In genomic region chr10:76136318-76136717, GRCm38 (mm10) we compare ENCODE assay signal across 32 mouse cellular contexts. TPM values are rescaled to one million over a fixed set of nuclear protein-coding genes. Genes with fewer than 3 reads are reported as not detected.
A peak's percentile ranks its signal among the peaks of the same experiment; 100 is the strongest.
DNase-seq lines count a peak whose midpoint lies in the region; ATAC-seq and TF ChIP-seq lines count a peak whose summit lies in the region.
"Had no signal": no experiment of that assay in that cellular context is flagged by ENCODE, and none has a peak within 500 bp of the region (broad histone marks: within the 10 kb centered on the region; RNA-seq: fewer than 3 reads in every experiment).

No protein-coding gene starts in this region.

- no peak for ATAC-seq in heart, embryonic 12.5 days (ENCODE audit: insufficient number of reproducible peaks, low FRiP score)
- ATAC-seq: CD4-positive, CD25-positive, alpha-beta regulatory T cell, adult 4 months; forebrain, embryonic 14.5 days; forebrain, embryonic 16.5 days; Patski had no signal

- no peak for DNase-seq in layer of hippocampus, adult 2 months (ENCODE audit: low spot score in 2 of 2)
- DNase-seq in layer of hippocampus, adult 9-10 months (ENCODE audit: low spot score) = no peak
- DNase-seq in 3T3-L1 (ENCODE audit: low read depth, low spot score) = peak; percentile 8
- peak; percentile 12 for DNase-seq in CH12.LX (ENCODE audit: extremely low read depth)
- peak; percentile 8 for DNase-seq in R1 (ENCODE audit: low read depth, low spot score)
- no peak for DNase-seq in right cerebral cortex, postnatal 14 days
- no peak for DNase-seq in hindbrain, embryonic 10.5 days (ENCODE audit: low spot score)
- DNase-seq: adrenal gland, adult 2 months; adrenal gland, postnatal 10 days; adrenal gland, postnatal 25 days; B cell, adult 2 months; cerebellum, adult 11 months; cerebellum, adult 18-20 months; cerebellum, adult 8-10 months; cerebellum, adult 9-11 months; cerebellum, postnatal 14 days; cerebellum, postnatal 36 days; embryo, embryonic 11 days had no signal

- H3K36me3 ChIP-seq in CH12.LX (replicated peaks in 1 of 2; ENCODE audit: control insufficient read depth in 1 of 2, insufficient read depth in 1 of 2, low read length in 1 of 2) = no peaks in the 10 kb centered on the region
- H3K36me3 ChIP-seq in heart, embryonic 12.5 days = no peaks in the 10 kb centered on the region
- no peaks in the 10 kb centered on the region for H3K36me3 ChIP-seq in hindbrain, embryonic 10.5 days
- H3K36me3 ChIP-seq: embryonic facial prominence, embryonic 13.5 days; embryonic facial prominence, embryonic 15.5 days; forebrain, embryonic 10.5 days; forebrain, embryonic 12.5 days had no signal

- no peaks in the 10 kb centered on the region for H3K27me3 ChIP-seq in CH12.LX (replicated peaks)
- no peaks in the 10 kb centered on the region for H3K27me3 ChIP-seq in heart, embryonic 12.5 days (replicated peaks)
- no peaks in the 10 kb centered on the region for H3K27me3 ChIP-seq in hindbrain, embryonic 10.5 days (ENCODE audit: insufficient read depth, poor library complexity, severe bottlenecking)
- H3K27me3 ChIP-seq: embryonic facial prominence, embryonic 13.5 days; embryonic facial prominence, embryonic 15.5 days; forebrain, embryonic 12.5 days had no signal

- H3K4me2 ChIP-seq in CH12.LX (ENCODE audit: insufficient read depth, low read depth, poor library complexity, severe bottlenecking) = no peak overlapping the region
- H3K4me2 ChIP-seq in heart, embryonic 12.5 days = no peak overlapping the region
- H3K4me2 ChIP-seq: embryonic facial prominence, embryonic 13.5 days; embryonic facial prominence, embryonic 15.5 days; forebrain, embryonic 12.5 days had no signal

- TF ChIP-seq POLR2A in CH12.LX (IDR thresholded peaks at IDR 0.05; ENCODE audit: low read depth, low read length) = no peak

- H3K9ac ChIP-seq in CH12.LX (ENCODE audit: insufficient read depth, low read depth) = no peak overlapping the region
- no peak overlapping the region for H3K9ac ChIP-seq in heart, embryonic 12.5 days
- H3K9ac ChIP-seq: embryonic facial prominence, embryonic 13.5 days; embryonic facial prominence, embryonic 15.5 days; forebrain, embryonic 12.5 days had no signal

- peak; percentile 22; the same call in 1 of the 2 replicates for TF ChIP-seq CTCF in layer of hippocampus, adult 2 months (conservative IDR thresholded peaks at IDR 0.05)
- TF ChIP-seq CTCF in CH12.LX (conservative IDR thresholded peaks at IDR 0.05 in 1 of 2, IDR thresholded peaks at IDR 0.05 in 1 of 2; ENCODE audit: low read depth in 2 of 2, low read length in 2 of 2) = peak in 1 of 2 experiments; percentile 55; a peak in 2 of 4 replicates

- no peaks in the 10 kb centered on the region for H3K4me1 ChIP-seq in CH12.LX (ENCODE audit: control insufficient read depth in 1 of 2, insufficient read depth in 2 of 2)
- H3K4me1 ChIP-seq in heart, embryonic 12.5 days (replicated peaks) = no peaks in the 10 kb centered on the region
- no peaks in the 10 kb centered on the region for H3K4me1 ChIP-seq in hindbrain, embryonic 10.5 days (replicated peaks)
- H3K4me1 ChIP-seq: embryonic facial prominence, embryonic 13.5 days; embryonic facial prominence, embryonic 15.5 days; forebrain, embryonic 10.5 days; forebrain, embryonic 12.5 days had no signal

- no peaks in the 10 kb centered on the region for H3K9me3 ChIP-seq in CH12.LX (replicated peaks; ENCODE audit: low read length)
- no peaks in the 10 kb centered on the region for H3K9me3 ChIP-seq in heart, embryonic 12.5 days (replicated peaks)
- H3K9me3 ChIP-seq in hindbrain, embryonic 10.5 days = no peaks in the 10 kb centered on the region
- H3K9me3 ChIP-seq: embryonic facial prominence, embryonic 13.5 days; embryonic facial prominence, embryonic 15.5 days; forebrain, embryonic 10.5 days; forebrain, embryonic 12.5 days had no signal

- 64% methylated on average over 2 of the region's 2 CpGs for whole genome bisulfite sequencing in heart, embryonic 12.5 days
- WGBS in hindbrain, embryonic 10.5 days = 81% methylated on average over 2 of the region's 2 CpGs

- no peak for TF ChIP-seq EP300 in CH12.LX (IDR thresholded peaks at IDR 0.05; ENCODE audit: low read length)

- H3K4me3 ChIP-seq in layer of hippocampus, adult 2 months = no peak overlapping the region
- no peak overlapping the region for H3K4me3 ChIP-seq in CH12.LX (replicated peaks in 1 of 3; ENCODE audit: low read depth in 2 of 3, low read length in 2 of 3, poor library complexity in 1 of 3)
- H3K4me3 ChIP-seq in heart, embryonic 12.5 days = no peak overlapping the region
- no peak overlapping the region for H3K4me3 ChIP-seq in hindbrain, embryonic 10.5 days
- H3K4me3 ChIP-seq: embryonic facial prominence, embryonic 13.5 days; embryonic facial prominence, embryonic 15.5 days; erythroblast, embryonic 14.5 days; forebrain, embryonic 10.5 days; forebrain, embryonic 12.5 days had no signal

- dilution Hi-C loops in CH12.LX (cut with MboI; ENCODE audit: extremely low pct_ligation_motif_present, extremely low pct_unique_long_range_greater_than_20kb, low sequenced_read_pairs) = no loop called here

- no peak overlapping the region for H3K27ac ChIP-seq in layer of hippocampus, adult 2 months
- no peak overlapping the region for H3K27ac ChIP-seq in CH12.LX (ENCODE audit: insufficient read depth, low read depth)
- no peak overlapping the region for H3K27ac ChIP-seq in heart, embryonic 12.5 days (ENCODE audit: poor library complexity, severe bottlenecking)
- H3K27ac ChIP-seq in hindbrain, embryonic 10.5 days = no peak overlapping the region
- H3K27ac ChIP-seq: embryonic facial prominence, embryonic 13.5 days; embryonic facial prominence, embryonic 15.5 days; forebrain, embryonic 10.5 days; forebrain, embryonic 12.5 days had no signal

- H3K79me2 ChIP-seq in CH12.LX (replicated peaks; ENCODE audit: control insufficient read depth, extremely low read depth, insufficient read depth, poor library complexity, severe bottlenecking) = no peaks in the 10 kb centered on the region

- TF ChIP-seq RAD21 in CH12.LX (IDR thresholded peaks at IDR 0.05; ENCODE audit: low read depth, low read length) = peak; percentile 48

- in situ Hi-C loops in CH12.LX (cut with MboI; ENCODE audit: low pct_ligation_motif_present, low pct_unique_long_range_greater_than_20kb, low sequenced_read_pairs) = no loop called here

TF ChIP-seq in CH12.LX, 34 proteins besides CTCF, POLR2A, EP300 and RAD21:
- TF ChIP-seq ZNF384 (IDR thresholded peaks at IDR 0.05; ENCODE audit: low read depth, low read length) = no peak
- TF ChIP-seq SMC3 (IDR thresholded peaks at IDR 0.05; ENCODE audit: low read depth, low read length) = peak; percentile 32
TF ChIP-seq in CH12.LX: peak in this region for 1.

RNA-seq across cellular contexts. Expression of gene Slc5a4a, which starts 10.9 kb away (rescaled TPM):
- total RNA-seq in layer of hippocampus, adult 2 months (2021) = not detected
- total RNA-seq in CH12.LX (2012; rRNA removed) (0.04 TPM in 1 of 2 replicates, not detected in the other), CH12.LX (2014; rRNA removed) (not detected in 2 replicates)
- polyA plus RNA-seq in CH12.LX (2012; ENCODE audit: insufficient read length, low read depth) = not detected in 2 replicates
- not detected in 2 replicates for polyA plus RNA-seq in heart, embryonic 12.5 days (2016; fragmentation: Nextera tagmentation; extraction: Ambion mirVana)
- not detected in 2 replicates for polyA plus RNA-seq in hindbrain, embryonic 10.5 days (2016; fragmentation: Nextera tagmentation; extraction: Ambion mirVana)
- total RNA-seq: adrenal gland, adult 2 months; adrenal gland, postnatal 10 days; adrenal gland, postnatal 25 days; adrenal gland, postnatal 4 days; common myeloid progenitor, adult 5-6 weeks had no signal
- polyA plus RNA-seq: adrenal gland, adult 2 months; CD4-positive, CD25-positive, alpha-beta regulatory T cell, adult 4 months; embryonic facial prominence, embryonic 11.5 days; embryonic facial prominence, embryonic 13.5 days; embryonic facial prominence, embryonic 15.5 days; erythroblast, embryonic 14.5 days; forebrain, embryonic 10.5 days; forebrain, embryonic 12.5 days; forebrain, embryonic 14.5 days; forebrain, embryonic 16.5 days; Patski had no signal

RNA-seq across cellular contexts. Expression of gene Slc5a4b, which starts 25.6 kb away (rescaled TPM):
- not detected for total RNA-seq in layer of hippocampus, adult 2 months (2021)
- total RNA-seq in CH12.LX (2012; rRNA removed) (0.04 TPM in 1 of 2 replicates, not detected in the other), CH12.LX (2014; rRNA removed) (not detected in 2 replicates)
- not detected in 2 replicates for polyA plus RNA-seq in CH12.LX (2012; ENCODE audit: insufficient read length, low read depth)
- polyA plus RNA-seq in heart, embryonic 12.5 days (2016; fragmentation: Nextera tagmentation; extraction: Ambion mirVana) = not detected in 2 replicates
- not detected in 2 replicates for polyA plus RNA-seq in hindbrain, embryonic 10.5 days (2016; fragmentation: Nextera tagmentation; extraction: Ambion mirVana)
- total RNA-seq: adrenal gland, adult 2 months; adrenal gland, postnatal 10 days; adrenal gland, postnatal 25 days; adrenal gland, postnatal 4 days; common myeloid progenitor, adult 5-6 weeks had no signal
- polyA plus RNA-seq: adrenal gland, adult 2 months; brain, embryonic 14.5 days; embryonic facial prominence, embryonic 11.5 days; embryonic facial prominence, embryonic 13.5 days; embryonic facial prominence, embryonic 15.5 days; erythroblast, embryonic 14.5 days; forebrain, embryonic 10.5 days; forebrain, embryonic 12.5 days; forebrain, embryonic 14.5 days; forebrain, embryonic 16.5 days; Patski had no signal

Comparison
In these comparisons a context has a peak if more than half of its experiments do, and no peak if none do; other contexts are left out.
1. DNase-seq: peak in 3T3-L1 (single experiment), CH12.LX (single experiment) and R1 (single experiment); none in layer of hippocampus, adult 2 months (0 of 2), layer of hippocampus, adult 9-10 months (single experiment), right cerebral cortex, postnatal 14 days (single experiment) and hindbrain, embryonic 10.5 days (single experiment).